Mouse (Mus musculus): ENCODE results near the gene Iqch. TPM values are rescaled to one million over a fixed set of nuclear protein-coding genes. Genes with fewer than 3 reads are reported as not detected.

Gene Iqch
- polyA plus RNA-seq, 1 experiment from 2014 or later: not detected

GRCm38 (mm10) chr9:63610841-63611366 lies 8.6 kb upstream of the Iqch start:
- Histone ChIP-seq H3K27me3 (no peaks in the 10 kb centered on the region), H3K9ac (peak overlapping the region; percentile 15; the same call in 1 of the 2 replicates), H3K4me2 (no peak overlapping the region), H3K4me1 (replicated peaks) (peaks cover 60% of the 10 kb centered on the region), H3K4me3 (replicated peaks) (no peak overlapping the region), H3K27ac (peak overlapping the region; percentile 55), H3K36me3 (peaks cover 8% of the 10 kb centered on the region; the same call in 1 of the 2 replicates), H3K9me3 (replicated peaks) (no peaks in the 10 kb centered on the region)
- 26% methylated on average over 13 of the region's 13 CpGs for whole genome bisulfite sequencing (ENCODE audit: insufficient replicate concordance)
- DNase-seq (no peak), ATAC-seq (ENCODE audit: low read depth) (no peak)

DNA sequence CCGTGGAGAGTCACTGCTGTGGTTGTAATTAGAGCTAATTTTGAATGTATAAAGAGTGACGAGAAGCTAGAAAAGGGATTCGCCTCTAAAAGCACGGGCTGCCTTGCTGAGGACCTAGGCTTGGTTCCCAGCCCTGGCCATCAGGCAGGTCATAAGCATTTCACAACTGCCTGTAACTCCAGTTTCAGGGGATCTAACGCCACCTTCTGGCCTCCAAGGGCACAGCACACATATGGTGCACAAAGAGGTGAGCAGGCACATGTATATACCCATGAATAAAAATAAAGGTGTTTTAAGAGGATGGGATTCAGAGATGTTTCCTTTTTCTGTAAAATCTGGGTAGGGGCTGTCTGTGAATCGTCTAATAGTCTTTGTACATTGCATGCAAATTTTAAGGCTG lies 7.9 kb upstream of the Iqch start:
- H3K27ac ChIP-seq: 0 out of 2 replicates have a peak overlapping the region, but pooled peaks have one; percentile 55
- H3K36me3 ChIP-seq: peaks cover 8% of the 10 kb centered on the region; the same call in 1 of the 2 replicates
- H3K9ac ChIP-seq: no peak overlapping the region
- no peaks in the 10 kb centered on the region for H3K27me3 ChIP-seq
- DNase-seq (no peak), ATAC-seq (ENCODE audit: low read depth) (no peak)
- no peaks in the 10 kb centered on the region for H3K9me3 ChIP-seq (replicated peaks)
- H3K4me3 ChIP-seq (replicated peaks): no peak overlapping the region
- peaks cover 64% of the 10 kb centered on the region for H3K4me1 ChIP-seq (replicated peaks)
- 83% methylated on average over 6 of the region's 6 CpGs for WGBS (ENCODE audit: insufficient replicate concordance)
- H3K4me2 ChIP-seq: no peak overlapping the region

GRCm38 (mm10) chr9:63609776-63610175 lies 7.5 kb upstream of the Iqch start:
- WGBS (ENCODE audit: insufficient replicate concordance): 82% methylated on average over 2 of the region's 2 CpGs
- Histone ChIP-seq H3K9ac (no peak overlapping the region), H3K36me3 (peaks cover 8% of the 10 kb centered on the region; the same call in 1 of the 2 replicates), H3K4me3 (replicated peaks) (no peak overlapping the region), H3K9me3 (replicated peaks) (no peaks in the 10 kb centered on the region), H3K4me2 (no peak overlapping the region), H3K27ac (no peak overlapping the region), H3K27me3 (no peaks in the 10 kb centered on the region), H3K4me1 (replicated peaks) (peaks cover 65% of the 10 kb centered on the region)
- DNase-seq (no peak), ATAC-seq (ENCODE audit: low read depth) (no peak)

- Histone ChIP-seq H3K4me1 (replicated peaks) (peaks cover 65% of the 10 kb centered on the region), H3K36me3 (peaks cover 8% of the 10 kb centered on the region; the same call in 1 of the 2 replicates), H3K27ac (no peak overlapping the region), H3K4me3 (replicated peaks) (no peak overlapping the region), H3K27me3 (no peaks in the 10 kb centered on the region), H3K9me3 (replicated peaks) (no peaks in the 10 kb centered on the region), H3K4me2 (no peak overlapping the region), H3K9ac (no peak overlapping the region)
- ATAC-seq (ENCODE audit: low read depth) (no peak), DNase-seq (no peak)
- WGBS (ENCODE audit: insufficient replicate concordance): 75% methylated on average over 8 of the region's 8 CpGs
These were observed 7.0 kb upstream of the Iqch start for GRCm38 (mm10) chr9:63609246-63609645.

- Histone ChIP-seq H3K9ac (no peak overlapping the region), H3K9me3 (replicated peaks) (no peaks in the 10 kb centered on the region), H3K4me3 (replicated peaks) (no peak overlapping the region), H3K4me1 (replicated peaks) (peaks cover 65% of the 10 kb centered on the region), H3K27me3 (no peaks in the 10 kb centered on the region), H3K27ac (no peak overlapping the region; the same call in 1 of the 2 replicates), H3K4me2 (no peak overlapping the region), H3K36me3 (peaks cover 8% of the 10 kb centered on the region; the same call in 1 of the 2 replicates)
- ATAC-seq (ENCODE audit: low read depth) (no peak), DNase-seq (no peak)
- 81% methylated on average over 6 of the region's 6 CpGs for WGBS (ENCODE audit: insufficient replicate concordance)
These were observed 5.7 kb upstream of the Iqch start for GRCm38 (mm10) chr9:63608006-63608405.

DNA sequence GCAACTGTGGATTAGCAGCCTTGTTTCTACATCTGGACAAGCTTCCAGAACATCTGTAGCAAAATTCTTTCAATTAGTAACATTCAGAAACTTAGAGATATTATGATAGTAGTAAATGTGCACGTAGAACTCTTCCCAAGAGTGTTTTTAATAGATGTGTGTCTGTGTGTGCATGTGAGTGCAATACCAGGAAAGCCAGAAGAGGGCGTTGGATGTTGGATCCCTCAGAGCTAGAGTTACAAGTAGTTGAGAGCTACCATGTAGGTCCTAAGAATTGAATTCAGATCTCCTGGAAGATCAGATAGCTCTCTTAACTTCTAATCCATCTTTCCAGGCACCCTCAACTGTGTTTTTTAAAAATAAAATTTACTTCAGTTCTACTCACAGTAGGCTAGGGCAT lies 4.3 kb upstream of the Iqch start:
- Histone ChIP-seq H3K4me1 (replicated peaks) (peaks cover 57% of the 10 kb centered on the region), H3K27me3 (no peaks in the 10 kb centered on the region), H3K9me3 (replicated peaks) (no peaks in the 10 kb centered on the region), H3K27ac (no peak overlapping the region), H3K4me3 (replicated peaks) (no peak overlapping the region), H3K36me3 (peaks cover 5% of the 10 kb centered on the region; the same call in 1 of the 2 replicates), H3K9ac (no peak overlapping the region), H3K4me2 (no peak overlapping the region)
- ATAC-seq (ENCODE audit: low read depth) (no peak), DNase-seq (no peak)
- 56% methylated on average over 2 of the region's 2 CpGs for WGBS (ENCODE audit: insufficient replicate concordance)

- DNase-seq (peak; percentile 33), ATAC-seq (ENCODE audit: low read depth) (peak; percentile 59)
- Histone ChIP-seq H3K9me3 (replicated peaks) (no peaks in the 10 kb centered on the region), H3K9ac (peak overlapping the region; percentile 93), H3K27me3 (no peaks in the 10 kb centered on the region), H3K27ac (peak overlapping the region; percentile 60), H3K4me2 (peak overlapping the region; percentile 86), H3K4me1 (replicated peaks) (peaks cover 38% of the 10 kb centered on the region), H3K36me3 (no peaks in the 10 kb centered on the region), H3K4me3 (replicated peaks) (peak overlapping the region; percentile 96)
- WGBS (ENCODE audit: insufficient replicate concordance): 21% methylated on average over 6 of the region's 6 CpGs
These were observed 1.6 kb upstream of the Iqch start for GRCm38 (mm10) chr9:63603849-63604248.

DNA sequence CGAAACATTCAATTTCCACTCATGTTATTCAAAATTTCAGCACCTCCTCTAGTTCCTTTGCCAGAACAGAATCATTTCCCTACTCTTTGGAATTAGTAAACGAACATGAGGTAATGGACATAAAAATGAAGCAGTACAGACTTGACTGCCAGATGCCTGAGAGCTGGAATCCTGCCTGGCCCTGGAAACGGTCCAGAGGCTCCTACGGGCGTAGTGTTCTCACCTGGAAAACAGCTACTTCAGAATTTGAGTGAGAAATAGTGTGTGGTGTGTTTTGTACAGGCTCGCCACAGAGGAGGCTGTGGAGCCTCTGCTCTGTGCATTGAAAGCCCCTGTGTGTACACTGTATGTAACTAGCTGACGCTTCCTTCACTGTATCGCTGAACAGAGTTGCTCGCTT lies 5.6 kb downstream of the Iqch start:
- Histone ChIP-seq H3K27ac (no peak overlapping the region), H3K4me2 (no peak overlapping the region), H3K9me3 (replicated peaks) (no peaks in the 10 kb centered on the region), H3K36me3 (no peaks in the 10 kb centered on the region), H3K4me1 (replicated peaks) (peaks cover under 1% of the 10 kb centered on the region), H3K4me3 (replicated peaks) (no peak overlapping the region), H3K27me3 (no peaks in the 10 kb centered on the region), H3K9ac (no peak overlapping the region)
- DNase-seq (no peak), ATAC-seq (ENCODE audit: low read depth) (no peak)
- 68% methylated on average over 9 of the region's 9 CpGs for WGBS (ENCODE audit: insufficient replicate concordance)

- no peaks in the 10 kb centered on the region for H3K27me3 ChIP-seq
- ATAC-seq (ENCODE audit: low read depth) (no peak), DNase-seq (no peak)
- no peak overlapping the region for H3K4me3 ChIP-seq (replicated peaks)
- no peak overlapping the region for H3K27ac ChIP-seq
- 65% methylated on average over 8 of the region's 8 CpGs for WGBS (ENCODE audit: insufficient replicate concordance)
- no peaks in the 10 kb centered on the region for H3K36me3 ChIP-seq
- no peak overlapping the region for H3K9ac ChIP-seq
- no peak overlapping the region for H3K4me2 ChIP-seq
- no peaks in the 10 kb centered on the region for H3K9me3 ChIP-seq (replicated peaks)
- H3K4me1 ChIP-seq (replicated peaks): no peaks in the 10 kb centered on the region
These were observed 6.6 kb downstream of the Iqch start for GRCm38 (mm10) chr9:63595652-63596051.

- Histone ChIP-seq H3K27me3 (no peaks in the 10 kb centered on the region), H3K9ac (no peak overlapping the region), H3K36me3 (no peaks in the 10 kb centered on the region), H3K4me3 (replicated peaks) (no peak overlapping the region), H3K27ac (no peak overlapping the region), H3K9me3 (replicated peaks) (no peaks in the 10 kb centered on the region), H3K4me1 (replicated peaks) (no peaks in the 10 kb centered on the region), H3K4me2 (no peak overlapping the region)
- 82% methylated on average over 1 of the region's 1 CpGs for WGBS (ENCODE audit: insufficient replicate concordance)
- no peak for DNase-seq
- no peak for ATAC-seq (ENCODE audit: low read depth)
These were observed 7.3 kb downstream of the Iqch start for GRCm38 (mm10) chr9:63595032-63595431.

GRCm38 (mm10) chr9:63591661-63592256 lies 10.5 kb downstream of the Iqch start:
- H3K4me2 ChIP-seq: no peak overlapping the region
- ATAC-seq (ENCODE audit: low read depth) (no peak), DNase-seq (no peak)
- H3K27me3 ChIP-seq: no peaks in the 10 kb centered on the region
- H3K4me1 ChIP-seq (replicated peaks): no peaks in the 10 kb centered on the region
- no peak overlapping the region for H3K27ac ChIP-seq
- H3K4me3 ChIP-seq (replicated peaks): no peak overlapping the region
- H3K9me3 ChIP-seq (replicated peaks): no peaks in the 10 kb centered on the region
- 43% methylated on average over 8 of the region's 8 CpGs for WGBS (ENCODE audit: insufficient replicate concordance)
- H3K36me3 ChIP-seq: no peaks in the 10 kb centered on the region
- no peak overlapping the region for H3K9ac ChIP-seq

DNA sequence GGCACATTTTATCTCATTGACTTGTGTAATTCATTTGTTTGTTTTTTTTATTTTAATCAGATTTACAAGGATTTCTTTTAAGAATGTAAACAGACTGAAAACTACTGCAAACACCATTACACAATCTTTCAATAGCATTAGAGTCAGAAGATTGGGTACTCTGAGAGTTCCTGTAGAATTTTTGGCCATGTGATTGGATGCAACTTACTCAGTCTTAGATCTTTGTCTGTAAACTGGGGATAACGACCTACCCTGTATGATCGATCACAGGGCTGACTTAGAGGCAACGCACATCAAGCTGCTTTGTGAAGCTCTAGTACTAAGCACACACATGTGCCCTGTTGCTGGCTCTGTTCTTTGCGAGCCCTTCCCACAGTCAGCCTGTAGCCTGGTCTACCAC lies 11.7 kb downstream of the Iqch start:
- no peak overlapping the region for H3K4me3 ChIP-seq (replicated peaks)
- H3K27ac ChIP-seq: no peak overlapping the region
- no peak overlapping the region for H3K9ac ChIP-seq

More for the DNA sequence above, 11.7 kb downstream of the Iqch start:
- Histone ChIP-seq H3K27me3 (no peaks in the 10 kb centered on the region), H3K36me3 (no peaks in the 10 kb centered on the region), H3K4me2 (no peak overlapping the region), H3K9me3 (replicated peaks) (no peaks in the 10 kb centered on the region), H3K4me1 (replicated peaks) (no peaks in the 10 kb centered on the region)
- DNase-seq (no peak), ATAC-seq (ENCODE audit: low read depth) (no peak)
- 79% methylated on average over 4 of the region's 4 CpGs for WGBS (ENCODE audit: insufficient replicate concordance)

All from liver, embryonic 13.5 days (tissue).